Mouse (Mus musculus) megakaryocyte-erythroid progenitor cell, adult 5-6 weeks (primary cell): ENCODE results near the gene Mast3. TPM values are rescaled to one million over a fixed set of nuclear protein-coding genes. Genes with fewer than 3 reads are reported as not detected.
A peak's percentile ranks its signal among the peaks of the same experiment; 100 is the strongest.

Experiments used
- ATAC-seq: replicated peaks from 2 replicates; pipeline ENCODE4 v1.8.0; 2016; ENCODE audit warnings: mild to moderate bottlenecking, inconsistent platforms; ENCODE audit not compliant: severe bottlenecking, poor library complexity, low FRiP score, low TSS enrichment
- total RNA-seq, 2 experiments: library from RNA; stranded (forward) in 1 of 2; stranded (reverse) in 1 of 2; fragments of 200-1000, 215-1000 nt in 1 of 2; fragments of >200 nt in 1 of 2; fragmentation: Nextera tagmentation in 1 of 2; gene quantifications; 2 replicates each; pipeline ENCODE4 v1.2.3; 2014 to 2017

Gene Mast3
- total RNA-seq, 2 experiments from 2014 or later: 6.2 to 54.3 TPM

DNA sequence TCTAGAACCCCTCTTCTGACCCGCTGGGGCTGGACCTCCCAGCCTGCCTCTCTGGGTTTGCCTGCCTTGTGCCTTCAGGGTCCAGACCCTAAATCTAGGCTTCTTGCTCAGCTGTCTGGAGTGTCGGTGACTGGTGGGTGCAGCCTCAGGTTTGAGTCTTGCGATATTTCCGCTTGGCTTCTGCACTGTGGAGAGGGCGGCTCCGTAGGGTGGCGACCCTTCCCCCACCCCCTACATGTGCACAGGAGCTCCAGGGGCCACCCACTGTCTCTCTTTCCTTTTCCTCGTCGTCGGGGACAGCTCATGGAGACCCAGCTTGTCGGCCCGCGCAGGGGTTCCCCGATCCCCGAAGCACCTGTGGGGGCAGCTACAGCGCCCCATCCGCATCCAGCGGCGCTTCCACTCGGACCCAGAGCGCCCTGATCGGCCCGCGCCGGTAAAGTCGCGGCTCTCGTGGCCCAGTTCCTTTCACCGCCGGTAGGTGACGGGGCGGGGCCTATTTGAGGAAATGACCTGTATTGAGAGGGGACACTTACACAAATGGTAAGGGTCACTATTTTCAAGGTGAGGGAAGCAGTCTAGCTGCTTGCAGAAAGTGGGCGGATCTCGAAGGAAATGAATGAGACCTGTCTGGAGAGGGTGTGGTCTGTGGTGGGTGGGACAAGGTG is 74.9 kb downstream of the Mast3 start:
- ATAC-seq: peak; percentile 73

Other genes starting within 250 kb of the Mast3 start
- gene Isyna1, start 210.7 kb downstream of the Mast3 start, total RNA-seq (2014; fragmentation: Nextera tagmentation): 74.1 and 91.0 TPM in 2 replicates
- 36.5 and 51.5 TPM in 2 replicates for gene Isyna1, start 210.7 kb downstream of the Mast3 start, total RNA-seq (2017)
- 39.7 and 83.5 TPM in 2 replicates for gene Ssbp4, start 196.2 kb downstream of the Mast3 start, total RNA-seq (2014; fragmentation: Nextera tagmentation)
- 77.5 and 98.5 TPM in 2 replicates for gene Ssbp4, start 196.2 kb downstream of the Mast3 start, total RNA-seq (2017)
- 0.37 and 0.69 TPM in 2 replicates for gene Lrrc25, start 188.9 kb downstream of the Mast3 start, total RNA-seq (2014; fragmentation: Nextera tagmentation)
- gene Lrrc25, start 188.9 kb downstream of the Mast3 start, total RNA-seq (2017): 0.15 and 0.61 TPM in 2 replicates
- not detected in 2 replicates for gene Gdf15, start 172.6 kb downstream of the Mast3 start, total RNA-seq (2014; fragmentation: Nextera tagmentation)
- gene Gdf15, start 172.6 kb downstream of the Mast3 start, total RNA-seq (2017): not detected in 2 replicates
- 6.3 and 8.8 TPM in 2 replicates for gene Pgpep1, start 144.7 kb downstream of the Mast3 start, total RNA-seq (2014; fragmentation: Nextera tagmentation)
- 4.6 and 5.1 TPM in 2 replicates for gene Pgpep1, start 144.7 kb downstream of the Mast3 start, total RNA-seq (2017)
- gene Lsm4, start 131.8 kb downstream of the Mast3 start, total RNA-seq (2014; fragmentation: Nextera tagmentation): 286 and 287 TPM in 2 replicates
- 240 and 290 TPM in 2 replicates for gene Lsm4, start 131.8 kb downstream of the Mast3 start, total RNA-seq (2017)
- gene Jund, start 106.1 kb downstream of the Mast3 start, total RNA-seq (2014; fragmentation: Nextera tagmentation): 18.8 and 34.4 TPM in 2 replicates
- gene Jund, start 106.1 kb downstream of the Mast3 start, total RNA-seq (2017): 44.8 and 48.7 TPM in 2 replicates
- gene Iqcn, start 101.6 kb downstream of the Mast3 start, total RNA-seq (2014; fragmentation: Nextera tagmentation): not detected in 2 replicates
- gene Iqcn, start 101.6 kb downstream of the Mast3 start, total RNA-seq (2017): not detected in 2 replicates
- gene Gm3336, start 86.5 kb downstream of the Mast3 start, total RNA-seq (2014; fragmentation: Nextera tagmentation): not detected in 2 replicates
- gene Gm3336, start 86.5 kb downstream of the Mast3 start, total RNA-seq (2017): not detected in 2 replicates
- 0.28 TPM in 1 of 2 replicates, not detected in the other for gene Pde4c, start 81.3 kb downstream of the Mast3 start, total RNA-seq (2014; fragmentation: Nextera tagmentation)
- gene Pde4c, start 81.3 kb downstream of the Mast3 start, total RNA-seq (2017): not detected in 2 replicates
- gene Rab3a, start 50.4 kb downstream of the Mast3 start, total RNA-seq (2014; fragmentation: Nextera tagmentation): 1.8 and 7.0 TPM in 2 replicates
- gene Rab3a, start 50.4 kb downstream of the Mast3 start, total RNA-seq (2017): 1.2 and 2.8 TPM in 2 replicates
- 58.3 and 111 TPM in 2 replicates for gene Mpv17l2, start 44.1 kb downstream of the Mast3 start, total RNA-seq (2014; fragmentation: Nextera tagmentation)
- 4.3 and 17.6 TPM in 2 replicates for gene Mpv17l2, start 44.1 kb downstream of the Mast3 start, total RNA-seq (2017)
- gene Pik3r2, start 28.3 kb downstream of the Mast3 start, total RNA-seq (2014; fragmentation: Nextera tagmentation): 30.7 and 51.4 TPM in 2 replicates
- 29.2 and 33.9 TPM in 2 replicates for gene Pik3r2, start 28.3 kb downstream of the Mast3 start, total RNA-seq (2017)
- 0.31 and 0.79 TPM in 2 replicates for gene Il12rb1, start 3.4 kb upstream of the Mast3 start, total RNA-seq (2014; fragmentation: Nextera tagmentation)
- 1.6 and 2.0 TPM in 2 replicates for gene Il12rb1, start 3.4 kb upstream of the Mast3 start, total RNA-seq (2017)
- gene Arrdc2, start 34.7 kb upstream of the Mast3 start, total RNA-seq (2014; fragmentation: Nextera tagmentation): 27.6 and 29.1 TPM in 2 replicates
- 8.0 and 11.8 TPM in 2 replicates for gene Arrdc2, start 34.7 kb upstream of the Mast3 start, total RNA-seq (2017)
- gene Kcnn1, start 58.2 kb upstream of the Mast3 start, total RNA-seq (2014; fragmentation: Nextera tagmentation): 0.32 TPM in 1 of 2 replicates, not detected in the other
- 2.9 TPM in 1 of 2 replicates, not detected in the other for gene Kcnn1, start 58.2 kb upstream of the Mast3 start, total RNA-seq (2017)
- 28.5 and 47.9 TPM in 2 replicates for gene Ccdc124, start 68.9 kb upstream of the Mast3 start, total RNA-seq (2014; fragmentation: Nextera tagmentation)
- 30.8 and 51.1 TPM in 2 replicates for gene Ccdc124, start 68.9 kb upstream of the Mast3 start, total RNA-seq (2017)
- 0.59 TPM in 1 of 2 replicates, not detected in the other for gene Slc5a5, start 87.7 kb upstream of the Mast3 start, total RNA-seq (2014; fragmentation: Nextera tagmentation)
- not detected in 2 replicates for gene Slc5a5, start 87.7 kb upstream of the Mast3 start, total RNA-seq (2017)
- 6,537 and 6,664 TPM in 2 replicates for gene Rpl18a, start 92.4 kb upstream of the Mast3 start, total RNA-seq (2014; fragmentation: Nextera tagmentation)
- gene Rpl18a, start 92.4 kb upstream of the Mast3 start, total RNA-seq (2017): 1,763 and 2,438 TPM in 2 replicates
- 20.5 and 27.9 TPM in 2 replicates for gene Map1s, start 100.9 kb upstream of the Mast3 start, total RNA-seq (2014; fragmentation: Nextera tagmentation)
- 9.8 and 11.9 TPM in 2 replicates for gene Map1s, start 100.9 kb upstream of the Mast3 start, total RNA-seq (2017)